Mouse (Mus musculus) cerebellum, postnatal 25 days (tissue): ENCODE results near the gene Ube2r2.
A peak's percentile ranks its signal among the peaks of the same experiment; 100 is the strongest.

Experiments used
- DNase-seq, 2 experiments: peaks; one replicate each; pipeline ENCODE4 v3.0.0; 2021; ENCODE audit warnings: mixed read lengths in 2 of 2

Ube2r2 gene

GRCm38 (mm10) chr4:41189809-41190208 is 54.3 kb downstream of the Ube2r2 start:
- DNase-seq = peak in 1 of 2 experiments; percentile 59

GRCm38 (mm10) chr4:41192544-41193512 is 57.3 kb downstream of the Ube2r2 start:
- no peak for DNase-seq

- DNase-seq = no peak
Measured at GRCm38 (mm10) chr4:41195328-41195727, 59.8 kb downstream of the Ube2r2 start.

GRCm38 (mm10) chr4:41196861-41197610 is 61.5 kb downstream of the Ube2r2 start:
- DNase-seq = no peak

GRCm38 (mm10) chr4:41202135-41202534 is 66.6 kb downstream of the Ube2r2 start:
- DNase-seq = no peak

- no peak for DNase-seq
Measured at GRCm38 (mm10) chr4:41205751-41206150, 70.2 kb downstream of the Ube2r2 start.

- DNase-seq = no peak
Measured at GRCm38 (mm10) chr4:41208050-41208449, 72.5 kb downstream of the Ube2r2 start.

- no peak for DNase-seq
Measured at GRCm38 (mm10) chr4:41225412-41225811, 89.9 kb downstream of the Ube2r2 start.

- peak; percentile 35 to 68 for DNase-seq
Measured at GRCm38 (mm10) chr4:41226351-41226750, 90.8 kb downstream of the Ube2r2 start.

- DNase-seq = no peak
Measured at GRCm38 (mm10) chr4:41235621-41236020, 100.1 kb downstream of the Ube2r2 start.

GRCm38 (mm10) chr4:41240916-41241315 is 105.4 kb downstream of the Ube2r2 start:
- no peak for DNase-seq
